Mouse (Mus musculus) cerebellum, postnatal 10 days (tissue): ENCODE data around the gene Erh.

Source experiments
- DNase-seq, 2 experiments: peaks; one replicate each; pipeline ENCODE4 v3.0.0; 2021; ENCODE audit warnings: mixed read lengths in 2 of 2

Erh gene

GRCm38 (mm10) chr12:80615371-80616257 lies 28.5 kb downstream of the Erh start:
- no peak for DNase-seq

- no peak for DNase-seq
Measured at GRCm38 (mm10) chr12:80612113-80612791, 31.9 kb downstream of the Erh start.

DNA sequence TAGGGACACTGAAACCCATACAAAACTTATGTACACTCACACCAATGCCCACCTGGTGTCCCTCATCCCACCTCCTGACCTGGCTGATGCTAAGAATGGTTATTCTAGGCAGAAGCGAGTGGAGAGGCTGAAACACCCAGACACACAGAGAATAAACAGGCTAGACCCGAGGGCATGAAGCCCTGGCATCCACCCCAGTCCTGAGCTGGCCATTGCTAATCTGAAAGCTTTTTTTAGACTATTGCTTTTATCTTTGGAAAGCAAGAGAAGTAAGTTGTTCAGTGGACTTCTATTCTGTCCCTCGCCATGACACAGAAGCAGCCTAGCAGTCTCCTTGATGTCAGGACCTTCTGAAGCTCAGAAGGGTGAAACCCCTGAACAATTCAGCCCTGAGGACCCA lies 34.2 kb downstream of the Erh start:
- DNase-seq, result no peak

DNA sequence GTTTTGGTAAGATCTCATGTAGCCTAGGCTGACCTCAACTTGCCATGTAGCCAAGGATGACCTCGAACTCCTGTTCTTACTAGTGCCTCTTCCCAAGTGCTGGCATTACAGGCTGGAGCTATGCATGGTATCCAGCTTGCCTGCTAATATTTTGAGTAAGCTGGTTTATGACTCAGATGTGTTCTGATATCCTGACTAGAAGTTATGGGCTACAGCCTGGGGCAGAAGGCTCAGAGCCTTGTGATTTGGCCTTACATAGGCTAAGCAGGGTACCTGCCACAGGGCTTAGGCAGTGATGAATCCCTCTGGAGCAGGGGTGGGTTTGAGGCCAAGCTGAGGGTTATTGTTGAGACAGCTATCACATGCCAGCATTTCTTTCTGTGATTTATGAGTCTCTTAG lies 35.6 kb downstream of the Erh start:
- DNase-seq, result no peak

DNA sequence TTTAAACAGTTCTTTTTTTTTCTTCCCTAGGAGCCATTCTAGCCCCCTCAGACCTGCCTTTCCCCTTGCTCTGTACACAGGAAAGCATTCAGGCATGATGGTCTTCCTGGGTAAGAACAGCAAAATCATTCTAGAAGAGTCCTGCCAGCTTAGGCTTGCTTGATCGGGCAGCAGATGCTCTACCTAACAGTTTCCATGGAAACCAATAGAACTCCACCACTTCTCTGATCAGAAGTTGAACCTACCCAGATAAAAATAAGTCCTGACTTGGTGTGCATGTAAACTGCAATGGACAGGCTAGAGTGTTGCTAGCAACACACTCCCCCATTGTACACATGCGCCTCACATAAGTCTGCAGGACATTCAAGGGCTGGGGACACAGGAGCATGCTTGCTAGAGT lies 39.9 kb downstream of the Erh start:
- DNase-seq, result no peak

DNA sequence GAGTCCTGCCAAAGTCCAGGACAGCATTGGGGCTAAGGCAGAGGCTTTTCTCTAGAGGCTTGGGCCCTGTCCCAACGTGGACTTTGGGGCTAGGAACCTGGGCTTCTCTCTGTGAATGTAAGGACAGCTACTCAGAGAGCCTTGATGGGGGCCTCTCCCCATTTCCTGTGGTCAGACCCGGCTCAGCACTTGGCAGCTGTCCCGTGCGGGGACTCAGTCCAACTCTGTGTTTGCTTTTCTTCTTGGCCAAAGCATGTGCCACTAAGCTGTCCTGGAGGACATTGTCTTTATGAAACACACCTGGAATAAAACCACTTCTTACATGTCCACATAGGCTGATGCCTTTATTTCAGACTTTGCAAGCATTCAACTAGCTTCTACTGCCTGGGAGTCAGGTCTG lies 40.6 kb downstream of the Erh start:
- peak; percentile 64 to 76 for DNase-seq

GRCm38 (mm10) chr12:80602432-80602831 lies 41.7 kb downstream of the Erh start:
- no peak for DNase-seq

DNA sequence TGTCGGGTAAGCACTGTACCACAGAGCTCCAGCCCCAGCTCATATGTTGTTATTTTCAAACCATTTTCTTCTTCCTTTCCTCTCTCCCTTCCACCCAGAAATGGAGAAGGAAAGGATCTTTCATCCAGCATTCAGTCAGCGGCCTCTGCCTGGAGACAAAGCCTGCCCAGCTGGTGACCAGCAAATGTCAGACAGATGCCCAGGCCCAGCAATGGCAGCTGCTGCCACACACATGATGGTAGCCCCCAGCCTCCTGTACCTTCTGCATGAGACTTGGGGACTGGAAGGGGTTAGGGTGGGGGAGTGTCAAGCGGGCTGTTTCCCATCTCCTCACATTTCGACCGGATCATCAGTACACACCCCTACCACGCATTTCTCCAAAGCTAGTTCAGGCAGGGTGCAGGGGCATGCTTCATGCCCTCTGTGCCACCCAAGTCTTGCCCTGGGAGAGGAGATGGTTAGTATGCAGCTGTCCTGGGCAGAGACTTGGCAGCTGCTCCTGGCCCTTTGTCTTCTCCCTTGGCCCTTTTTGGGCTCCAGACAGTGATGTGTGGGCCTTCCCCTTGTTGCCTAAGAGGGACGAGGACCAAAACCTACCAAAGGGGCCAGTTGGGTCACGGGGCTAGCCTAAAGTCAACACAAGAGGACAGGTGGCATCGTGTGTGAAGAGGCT lies 42.4 kb downstream of the Erh start:
- peak; percentile 41 to 56 for DNase-seq

DNA sequence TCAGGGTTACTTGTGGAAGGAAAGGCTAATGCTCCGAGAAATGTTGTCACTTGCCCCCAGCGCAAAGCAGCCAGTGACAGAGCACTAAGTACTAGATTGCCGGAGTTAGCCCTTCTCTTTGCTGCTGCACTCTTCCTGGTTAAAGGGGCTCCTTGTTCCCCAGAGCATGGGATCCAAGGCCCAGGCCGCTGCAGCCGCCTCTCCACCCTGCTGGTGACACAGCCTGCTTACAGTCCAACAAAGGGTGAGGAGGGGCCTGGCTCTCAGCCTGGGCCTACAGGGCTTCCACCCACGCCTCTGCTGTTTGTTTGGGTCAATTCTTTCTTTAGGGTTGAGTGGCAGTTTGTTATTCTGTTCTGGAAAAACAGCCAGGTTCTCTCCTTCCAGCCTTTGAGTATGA lies 45.4 kb downstream of the Erh start:
- peak; percentile 48 to 67 for DNase-seq

GRCm38 (mm10) chr12:80598236-80598635 lies 45.9 kb downstream of the Erh start:
- no peak for DNase-seq

- no peak for DNase-seq
Measured at GRCm38 (mm10) chr12:80595968-80596367, 48.2 kb downstream of the Erh start.

DNA sequence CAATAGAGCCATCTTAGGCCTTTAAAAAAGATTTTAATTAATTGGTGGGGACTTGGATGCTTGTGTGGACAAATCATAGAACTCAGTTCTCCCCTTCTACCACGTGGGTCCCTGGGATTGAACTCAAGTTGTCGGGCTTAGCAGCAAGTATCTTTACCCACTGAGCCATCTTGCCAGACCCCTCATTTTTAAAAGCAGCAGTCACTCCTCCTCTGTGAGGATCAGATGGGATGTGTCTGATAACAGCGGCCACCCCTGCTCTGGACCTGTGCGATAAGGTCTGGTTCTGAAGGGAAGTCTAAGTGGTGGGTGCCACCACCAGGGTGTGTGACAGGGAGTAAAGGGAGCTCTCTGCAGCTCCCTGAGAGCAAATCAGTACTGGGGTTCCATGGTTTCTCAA lies 48.6 kb downstream of the Erh start:
- DNase-seq, result no peak

DNA sequence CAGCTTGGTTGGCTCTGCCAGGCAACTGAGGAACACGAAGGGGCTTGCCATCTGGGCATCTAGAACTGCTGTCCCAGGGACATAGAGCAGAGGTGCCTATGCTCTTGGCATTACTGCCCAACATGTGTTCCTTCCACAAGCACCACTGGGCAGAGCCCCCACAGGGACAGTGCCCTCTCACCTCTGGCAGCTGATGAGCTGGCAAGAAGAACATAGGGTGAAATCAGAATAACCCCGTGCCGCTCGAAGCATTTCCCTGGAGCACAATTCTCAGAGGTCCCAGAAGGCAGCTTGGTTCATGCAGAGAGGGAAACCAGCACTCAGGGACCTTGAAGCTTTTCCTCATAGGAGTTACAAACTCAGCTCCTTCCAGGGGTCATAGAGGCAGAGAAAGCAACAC lies 49.4 kb downstream of the Erh start:
- DNase-seq, result no peak

GRCm38 (mm10) chr12:80594141-80594540 lies 50.0 kb downstream of the Erh start:
- no peak for DNase-seq

DNA sequence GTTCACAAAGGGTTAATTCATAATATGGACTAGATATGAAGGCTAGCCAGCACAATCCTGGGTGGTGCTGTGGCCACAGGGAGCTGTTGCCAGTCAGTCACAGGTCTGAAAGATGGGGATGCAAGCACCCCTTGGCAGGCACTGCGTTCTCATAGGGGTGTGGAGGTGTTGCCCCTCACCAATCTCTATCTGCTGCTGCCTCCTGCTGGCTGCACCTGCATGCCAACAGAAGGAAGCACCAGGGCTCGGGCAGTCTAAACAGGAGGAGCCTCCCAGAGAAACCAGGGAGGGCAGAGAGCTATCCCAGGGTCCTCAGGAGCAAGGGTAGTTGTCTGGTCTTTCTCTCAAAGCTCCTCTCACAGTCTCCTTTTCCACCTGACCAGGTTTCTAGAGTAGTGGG lies 59.2 kb downstream of the Erh start:
- peak; percentile 44 to 63 for DNase-seq
